Mouse (Mus musculus) lung, postnatal 25 days (tissue): ENCODE measurements around the gene Lect2.

Experiments used
- DNase-seq: peaks from one replicate; pipeline ENCODE4 v3.0.0; 2022; ENCODE audit warnings: low spot score

Gene Lect2

DNA sequence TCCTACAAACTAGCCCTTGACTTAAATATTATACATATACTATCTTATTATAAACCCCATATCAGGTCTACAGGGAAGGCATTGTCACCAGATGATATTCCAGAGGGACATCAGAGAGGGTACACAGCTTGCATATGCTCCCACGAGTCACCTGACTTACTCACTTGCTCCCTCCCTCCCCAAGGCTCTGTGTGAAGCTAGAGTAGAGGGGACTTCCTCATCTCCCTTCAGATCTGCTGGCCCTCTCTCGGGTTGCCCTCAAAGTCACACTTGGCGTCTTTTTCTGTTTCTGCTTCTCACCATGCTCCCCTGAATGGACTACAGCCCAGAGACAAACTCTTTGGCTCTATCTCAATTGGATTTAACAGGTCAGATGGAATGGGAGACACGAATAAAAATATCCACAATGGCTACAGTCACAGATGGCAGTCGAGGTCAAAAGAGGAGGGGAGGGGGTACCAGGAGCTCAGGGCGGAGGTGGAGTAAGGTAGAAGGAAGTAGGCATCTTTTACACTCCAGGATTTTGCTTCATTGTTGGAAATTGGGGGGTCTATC, 46.4 kb downstream of the Lect2 start:
- no peak for DNase-seq

DNA sequence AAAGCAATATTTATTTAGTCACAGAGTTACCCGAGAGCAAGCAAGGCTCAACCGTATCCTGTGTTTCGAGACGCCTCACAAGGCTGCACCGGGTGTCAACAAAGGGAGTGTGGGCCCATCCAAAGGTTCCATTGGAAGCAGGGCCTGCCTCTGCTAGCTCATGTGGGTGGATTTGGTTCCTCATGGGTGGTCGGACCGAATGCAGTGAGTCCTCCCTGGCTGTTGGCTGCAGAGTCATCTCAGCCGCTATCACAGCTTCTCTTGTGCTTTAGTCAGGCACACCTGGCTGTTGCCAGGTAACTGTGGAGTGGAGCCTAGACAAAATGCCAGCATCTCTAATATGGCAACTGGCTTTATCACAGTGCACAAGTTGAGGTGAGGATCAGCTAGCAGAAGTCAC, 47.7 kb downstream of the Lect2 start:
- DNase-seq, result no peak

DNA sequence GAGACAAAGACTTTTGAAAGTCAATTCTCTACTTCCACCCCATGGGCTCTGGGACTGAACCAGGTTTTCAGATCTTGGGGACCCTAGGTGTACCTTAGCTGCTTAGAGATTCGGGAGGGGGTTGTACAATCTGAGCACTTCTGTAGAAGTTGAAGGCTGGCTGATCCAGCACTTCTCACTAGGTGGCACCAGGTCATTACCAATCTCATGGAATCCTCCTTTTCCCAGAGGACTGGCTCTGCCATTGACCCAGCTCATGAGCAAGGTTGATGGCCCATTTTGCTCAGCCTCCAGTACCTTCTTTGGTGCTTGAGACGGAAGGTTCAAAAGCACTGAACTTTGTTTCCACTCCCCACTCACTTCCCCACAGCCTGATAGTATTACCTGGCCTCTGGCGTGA, 48.2 kb downstream of the Lect2 start:
- DNase-seq, result no peak

DNA sequence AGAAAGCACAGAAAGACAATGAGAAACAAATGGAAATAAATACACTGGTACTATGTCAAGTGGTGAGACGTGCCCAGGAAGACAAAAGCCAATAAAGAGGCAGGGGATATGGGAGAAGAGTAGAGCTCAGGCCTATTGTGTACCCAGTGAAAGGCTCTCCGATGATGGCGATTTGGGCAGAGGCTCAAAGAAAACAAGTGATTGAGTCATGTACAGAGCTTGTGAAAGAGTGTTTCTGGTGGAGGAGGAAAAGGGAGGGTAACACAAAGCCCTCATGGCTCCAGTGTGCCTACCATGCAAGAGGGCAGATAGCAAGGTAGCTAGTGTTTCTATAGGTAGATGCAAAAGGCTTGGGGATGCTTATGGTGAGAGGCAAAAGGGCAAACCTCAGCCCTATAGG, 53.9 kb downstream of the Lect2 start:
- DNase-seq, result no peak
